Mouse (Mus musculus) gastrocnemius, adult 2 months (tissue): ENCODE results near the gene Kmt2e. TPM values are rescaled to one million over a fixed set of nuclear protein-coding genes. Genes with fewer than 3 reads are reported as not detected.

Experiments used
- DNase-seq: peaks from one replicate; pipeline ENCODE4 v3.0.0; 2022
- H3K27ac ChIP-seq: fragments of 200-600 bp; 2 replicates; pipeline ENCODE4 v1.8.1; 2022; ENCODE audit warnings: mild to moderate bottlenecking
- H3K4me3 ChIP-seq: fragments of 200-600 bp; 2 replicates; pipeline ENCODE4 v1.8.1; 2022; ENCODE audit warnings: mild to moderate bottlenecking, moderate library complexity
- CTCF ChIP-seq: fragments of 200-600 bp; IDR thresholded peaks from 2 replicates; pipeline ENCODE4 v1.8.1; 2022; ENCODE audit warnings: antibody characterized with exemption, mild to moderate bottlenecking, moderate library complexity
- intact Hi-C: fragments of 180-260 bp; cut with DNase I; formaldehyde crosslinking; loops from one replicate; pipeline ENCODE4 v1.15.1; 2025
- total RNA-seq, 2 experiments: library from RNA; stranded (reverse); gene quantifications; 2 replicates each; pipeline ENCODE4 v1.2.3; 2021

Gene Kmt2e
- total RNA-seq, 2 experiments from 2014 or later: 26.4 to 28.4 TPM

GRCm38 (mm10) chr5:23396756-23397155 is 37.5 kb upstream of the Kmt2e start:
- TF ChIP-seq CTCF: no peak
- Histone ChIP-seq H3K27ac (no peak overlapping the region), H3K4me3 (no peak overlapping the region)
- no peak for DNase-seq
- intact Hi-C loops: no loop called here

GRCm38 (mm10) chr5:23400156-23400555 is 34.1 kb upstream of the Kmt2e start:
- H3K4me3 ChIP-seq: no peak overlapping the region
- no peak overlapping the region for H3K27ac ChIP-seq
- no peak for TF ChIP-seq CTCF
- intact Hi-C loops: no loop called here
- DNase-seq: no peak

GRCm38 (mm10) chr5:23400868-23401267 is 33.4 kb upstream of the Kmt2e start:
- intact Hi-C loops: no loop called here
- TF ChIP-seq CTCF: no peak
- Histone ChIP-seq H3K27ac (no peak overlapping the region), H3K4me3 (no peak overlapping the region)
- DNase-seq: no peak

GRCm38 (mm10) chr5:23401368-23401767 is 32.9 kb upstream of the Kmt2e start:
- H3K4me3 ChIP-seq: no peak overlapping the region
- TF ChIP-seq CTCF: no peak

GRCm38 (mm10) chr5:23401999-23402398 is 32.2 kb upstream of the Kmt2e start:
- no peak for TF ChIP-seq CTCF
- DNase-seq: no peak
- Histone ChIP-seq H3K4me3 (no peak overlapping the region), H3K27ac (peak overlapping the region; percentile 38; the same call in 1 of the 2 replicates)
- intact Hi-C loops: no loop called here

More at GRCm38 (mm10) chr5:23401368-23401767, 32.9 kb upstream of the Kmt2e start:
- intact Hi-C loops: no loop called here
- H3K27ac ChIP-seq: peak overlapping the region; percentile 38; the same call in 1 of the 2 replicates
- DNase-seq: no peak

GRCm38 (mm10) chr5:23403161-23403560 is 31.1 kb upstream of the Kmt2e start:
- Histone ChIP-seq H3K4me3 (no peak overlapping the region), H3K27ac (no peak overlapping the region)
- DNase-seq: no peak
- intact Hi-C loops: no loop called here
- TF ChIP-seq CTCF: no peak

GRCm38 (mm10) chr5:23405666-23406404 is 28.4 kb upstream of the Kmt2e start:
- intact Hi-C loops: no loop called here
- no peak for TF ChIP-seq CTCF
- H3K27ac ChIP-seq: no peak overlapping the region
- H3K4me3 ChIP-seq: no peak overlapping the region
- DNase-seq: no peak

- no peak for DNase-seq
- intact Hi-C loops: no loop called here
- Histone ChIP-seq H3K27ac (no peak overlapping the region), H3K4me3 (no peak overlapping the region)
- no peak for TF ChIP-seq CTCF
Observed at GRCm38 (mm10) chr5:23406405-23406745, 27.9 kb upstream of the Kmt2e start.

GRCm38 (mm10) chr5:23408106-23408505 is 26.1 kb upstream of the Kmt2e start:
- Histone ChIP-seq H3K4me3 (no peak overlapping the region), H3K27ac (peak overlapping the region; percentile 97)
- TF ChIP-seq CTCF: no peak
- DNase-seq: no peak
- intact Hi-C loops: loop anchor here (2.0 kb wide), 1 partner anchor 19 kb away; no protein-coding TSS in a partner anchor

- Histone ChIP-seq H3K4me3 (peak overlapping the region; percentile 34), H3K27ac (peak overlapping the region; percentile 97)
- DNase-seq: no peak
- TF ChIP-seq CTCF: no peak
- intact Hi-C loops: no loop called here
Observed at GRCm38 (mm10) chr5:23410040-23410717, 24.1 kb upstream of the Kmt2e start.

- Histone ChIP-seq H3K4me3 (peak overlapping the region; percentile 34; the same call in 1 of the 2 replicates), H3K27ac (peak overlapping the region; percentile 97)
- TF ChIP-seq CTCF: no peak
- intact Hi-C loops: no loop called here
- peak; percentile 84 for DNase-seq
Observed at GRCm38 (mm10) chr5:23410718-23411101, 23.5 kb upstream of the Kmt2e start.

GRCm38 (mm10) chr5:23411640-23412039 is 22.6 kb upstream of the Kmt2e start:
- Histone ChIP-seq H3K27ac (peak overlapping the region; percentile 97), H3K4me3 (no peak overlapping the region)
- intact Hi-C loops: no loop called here
- DNase-seq: no peak
- TF ChIP-seq CTCF: no peak

GRCm38 (mm10) chr5:23412247-23412948 is 21.8 kb upstream of the Kmt2e start:
- intact Hi-C loops: no loop called here
- TF ChIP-seq CTCF: no peak
- Histone ChIP-seq H3K27ac (peak overlapping the region; percentile 97), H3K4me3 (peak overlapping the region; percentile 1)
- DNase-seq: no peak
